Mouse (Mus musculus): Measurements from ENCODE around the gene Cars2.

DNA sequence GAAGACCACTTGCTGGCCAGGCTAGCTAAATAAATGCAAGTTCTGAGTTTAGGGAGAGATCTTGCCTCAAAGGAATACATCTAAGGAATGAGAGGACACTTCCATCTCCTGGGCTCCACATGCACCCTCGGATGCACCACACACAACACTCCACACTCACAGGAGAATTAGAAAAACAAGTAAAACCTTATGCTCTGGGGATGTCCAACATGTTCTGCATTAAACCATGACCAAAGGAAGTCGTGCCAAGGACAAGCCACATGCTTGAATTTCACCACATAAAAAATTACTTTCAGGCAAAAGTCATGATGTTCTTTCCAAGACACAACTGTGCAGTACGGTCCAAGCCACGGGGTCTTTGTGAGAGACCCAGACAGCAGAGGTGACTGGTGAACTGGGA, 41.3 kb upstream of the Cars2 start:
- no peak for TF ChIP-seq POLR2A (IDR thresholded peaks at IDR 0.05; ENCODE audit: control insufficient read depth, extremely low read depth, insufficient read depth, low read length, poor library complexity)
- TF ChIP-seq CTCF (IDR thresholded peaks at IDR 0.05; ENCODE audit: borderline replicate concordance, control insufficient read depth, extremely low read depth, insufficient read depth, low read length, poor library complexity), result no peak

Measured in thymus, adult 2 months (tissue).